Mouse (Mus musculus) liver, embryonic 16.5 days (tissue): ENCODE results near the gene Hsd3b5. TPM values are rescaled to one million over a fixed set of nuclear protein-coding genes. Genes with fewer than 3 reads are reported as not detected.
"Not testable (repeated sequence)": the region's sequence is repeated elsewhere in the genome, so short reads cannot be mapped to it uniquely, and the experiment has no call there.

ENCODE experiments used
- ATAC-seq: fragments of 200-750 bp; cut with Nextera tagmentation; 2 replicates; pipeline ENCODE4 v1.8.0; 2017; ENCODE audit warnings: low read depth, mild to moderate bottlenecking, moderate number of reproducible peaks, moderate library complexity
- H3K27ac ChIP-seq: fragments of 300-500 bp; sonication (generic); 2 replicates; pipeline ENCODE4 v1.5.1; 2014; ENCODE audit warnings: mild to moderate bottlenecking, low read length
- H3K27me3 ChIP-seq: fragments of 300-500 bp; sonication (generic); 2 replicates; pipeline ENCODE4 v1.6.1; 2014; ENCODE audit warnings: low read depth, low read length, mixed read lengths; ENCODE audit not compliant: control insufficient read depth, insufficient read depth
- H3K36me3 ChIP-seq: fragments of 300-500 bp; sonication (generic); 2 replicates; pipeline ENCODE4 v1.6.1; 2014; ENCODE audit warnings: mild to moderate bottlenecking; ENCODE audit not compliant: control insufficient read depth, insufficient read depth
- H3K4me1 ChIP-seq: fragments of 300-500 bp; sonication (generic); 2 replicates; pipeline ENCODE4 v1.6.1; 2014; ENCODE audit warnings: low read depth, low read length, mixed read lengths; ENCODE audit not compliant: control insufficient read depth
- H3K4me2 ChIP-seq: fragments of 300-500 bp; sonication (generic); 2 replicates; pipeline ENCODE4 v1.6.1; 2014; ENCODE audit warnings: low read depth, low read length, mixed read lengths
- H3K4me3 ChIP-seq: fragments of 300-500 bp; sonication (generic); 2 replicates; pipeline ENCODE4 v1.5.1; 2014; ENCODE audit warnings: low read depth, mild to moderate bottlenecking, low read length
- H3K9ac ChIP-seq: fragments of 300-500 bp; sonication (generic); 2 replicates; pipeline ENCODE4 v1.6.1; 2014; ENCODE audit warnings: low read depth, low read length
- H3K9me3 ChIP-seq: fragments of 300-500 bp; sonication (generic); replicated peaks from 2 replicates; pipeline ENCODE4 v1.6.1; 2016; ENCODE audit warnings: low read length; ENCODE audit not compliant: control insufficient read depth
- WGBS: fragments of 180-500 bp; shearing (Covaris S2); extraction: QIAGEN DNeasy Blood & Tissue Kit; methylation state at CpG from one replicate; pipeline ENCODE4 v1.1.7; 2014; ENCODE audit not compliant: insufficient replicate concordance; 5-methylcytosine and 5-hydroxymethylcytosine counted together
- polyA plus RNA-seq: library from polyadenylated mRNA; unstranded; fragments of >200 nt; fragmentation: Nextera tagmentation; extraction: Ambion mirVana; gene quantifications from 2 replicates; pipeline ENCODE4 v1.2.1, GENCODE M21; 2015

Gene Hsd3b5
- polyA plus RNA-seq, 1 experiment from 2014 or later, result 0.09 TPM

- no peaks in the 10 kb centered on the region for H3K27me3 ChIP-seq
- H3K36me3 ChIP-seq, result no peaks in the 10 kb centered on the region
- ATAC-seq, result peak; percentile 82
Observed at GRCm38 (mm10) chr3:98587721-98588120, 42.3 kb downstream of the Hsd3b5 start.

DNA sequence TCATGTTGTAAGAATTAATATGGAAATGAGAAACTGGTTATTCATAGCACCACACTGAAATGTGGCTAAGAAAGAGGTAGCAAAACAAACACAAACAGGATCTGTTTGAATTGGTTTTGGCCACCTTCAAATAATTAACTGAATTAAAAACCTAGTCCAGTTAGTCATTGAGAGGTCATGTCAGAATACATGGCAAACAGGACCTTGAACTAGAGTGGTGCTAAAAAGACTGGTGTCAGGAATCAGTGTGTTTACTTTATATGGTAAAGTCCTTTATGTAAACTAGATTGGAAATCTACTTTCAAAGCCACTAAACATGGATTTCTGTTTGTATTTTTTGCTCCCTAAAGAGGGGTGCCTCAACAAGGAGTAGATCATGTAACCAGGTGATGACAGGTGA is 47.4 kb downstream of the Hsd3b5 start:
- ATAC-seq, result peak; percentile 75
- H3K4me2 ChIP-seq, H3K27ac ChIP-seq, H3K4me3 ChIP-seq, H3K9me3 ChIP-seq, H3K27me3 ChIP-seq, H3K9ac ChIP-seq, H3K4me1 ChIP-seq, H3K36me3 ChIP-seq: not testable (repeated sequence)

More at GRCm38 (mm10) chr3:98587721-98588120, 42.3 kb downstream of the Hsd3b5 start:
- Histone ChIP-seq H3K4me2 (no peak overlapping the region), H3K27ac (no peak overlapping the region), H3K4me1 (no peaks in the 10 kb centered on the region), H3K4me3 (no peak overlapping the region), H3K9ac (no peak overlapping the region), H3K9me3 (no peaks in the 10 kb centered on the region)
- WGBS, result 41% methylated on average over 2 of the region's 2 CpGs

DNA sequence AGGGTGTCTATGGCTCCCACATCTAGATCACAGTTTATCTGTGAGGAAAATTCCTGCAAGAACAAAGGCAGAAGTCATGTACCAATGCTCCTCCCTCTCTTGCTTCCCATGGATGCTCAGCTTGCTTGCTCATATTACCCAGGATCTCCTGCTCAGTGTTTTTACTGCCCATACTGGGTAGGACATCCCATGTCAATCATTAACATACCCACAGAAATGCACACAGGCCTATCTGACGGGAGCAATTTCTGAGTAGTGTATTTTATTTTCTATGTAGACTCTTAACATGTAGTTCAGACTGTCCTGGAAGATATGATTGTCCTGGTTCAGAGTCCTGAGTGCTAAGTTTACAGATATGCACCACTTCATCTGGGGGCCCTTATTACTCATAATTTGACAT is 47.9 kb downstream of the Hsd3b5 start:
- not testable (repeated sequence) for H3K27ac ChIP-seq, H3K9me3 ChIP-seq, H3K27me3 ChIP-seq, H3K4me3 ChIP-seq, H3K4me2 ChIP-seq, H3K4me1 ChIP-seq, H3K36me3 ChIP-seq, H3K9ac ChIP-seq
- no CpG with 5 or more reads among the region's 1 CpGs for WGBS
- ATAC-seq, result peak; percentile 63

DNA sequence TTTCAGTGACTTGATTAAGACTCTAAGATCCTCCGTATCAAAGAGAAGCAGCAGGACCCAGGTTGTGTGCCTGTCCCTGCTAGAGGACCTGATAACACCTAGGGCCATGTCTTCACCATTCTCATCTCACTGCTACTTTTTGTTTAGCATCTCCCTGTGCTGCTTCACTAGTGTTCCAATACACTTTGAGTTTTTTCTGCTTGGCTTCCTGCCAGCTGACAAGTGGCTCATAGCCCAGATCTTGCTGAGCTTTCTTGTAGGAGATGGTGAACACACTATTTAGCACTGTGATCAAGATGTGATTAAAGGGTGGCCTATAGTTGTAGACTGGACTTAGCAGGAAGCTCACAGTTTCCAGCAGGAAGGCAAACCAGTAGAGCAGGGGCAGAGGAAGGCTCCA is 49.0 kb downstream of the Hsd3b5 start:
- not testable (repeated sequence) for H3K4me3 ChIP-seq, H3K27ac ChIP-seq, H3K4me1 ChIP-seq, ATAC-seq, H3K4me2 ChIP-seq, H3K27me3 ChIP-seq, H3K9ac ChIP-seq, H3K9me3 ChIP-seq, H3K36me3 ChIP-seq
- WGBS, result 0% methylated on average over 1 of the region's 1 CpGs

Other genes starting within 250 kb of the Hsd3b5 start
- gene Zfp697, start 247.8 kb downstream of the Hsd3b5 start, polyA plus RNA-seq, result 2.0 and 2.1 TPM in 2 replicates
- gene Gm4450, start 173.1 kb downstream of the Hsd3b5 start, polyA plus RNA-seq, result not detected in 2 replicates
- 0.12 TPM in 1 of 2 replicates, not detected in the other for gene Hsd3b4, start 119.7 kb downstream of the Hsd3b5 start, polyA plus RNA-seq
- gene Gm10681, start 41.4 kb downstream of the Hsd3b5 start, polyA plus RNA-seq, result 0.12 TPM in 1 of 2 replicates, not detected in the other
- gene Hsd3b2, start 94.3 kb upstream of the Hsd3b5 start, polyA plus RNA-seq, result 0.48 and 0.76 TPM in 2 replicates
- 15.5 and 19.9 TPM in 2 replicates for gene Hsd3b3, start 132.9 kb upstream of the Hsd3b5 start, polyA plus RNA-seq
- gene Hsd3b6, start 184.2 kb upstream of the Hsd3b5 start, polyA plus RNA-seq, result 4.2 and 5.3 TPM in 2 replicates
- 32.1 and 38.9 TPM in 2 replicates for gene Hsd3b1, start 229.5 kb upstream of the Hsd3b5 start, polyA plus RNA-seq